Mouse (Mus musculus) heart, postnatal 0 days (tissue): Measurements from ENCODE around the gene Aspg.

Source experiments
- CTCF ChIP-seq: IDR thresholded peaks from 2 replicates; pipeline ENCODE4 v1.5.1; 2016; ENCODE audit warnings: antibody characterized with exemption, control low read depth, low read depth
- EP300 ChIP-seq: IDR thresholded peaks from 2 replicates; pipeline ENCODE4 v1.6.1; 2016; ENCODE audit warnings: antibody characterized with exemption, low read depth

GRCm38 (mm10) chr12:112091054-112091453 lies 15.4 kb upstream of the Aspg start:
- TF ChIP-seq CTCF = peak; percentile 87
- TF ChIP-seq EP300 = no peak
